Mouse (Mus musculus) gonadal fat pad, adult 2 months (tissue): ENCODE data around the gene Ncbp2. TPM values are rescaled to one million over a fixed set of nuclear protein-coding genes. Genes with fewer than 3 reads are reported as not detected.

Experiments
- DNase-seq: peaks from one replicate; pipeline ENCODE4 v3.0.0-alpha.2; 2012; ENCODE audit warnings: low read depth
- polyA plus RNA-seq: library from polyadenylated mRNA; depleted of rRNA; stranded (reverse); fragments of >200 nt; gene quantifications from 2 replicates; pipeline ENCODE4 v1.2.3, GENCODE M21; 2012; rRNA removed

Ncbp2 gene
- polyA plus RNA-seq, 1 experiment, result 14.5 TPM

DNA sequence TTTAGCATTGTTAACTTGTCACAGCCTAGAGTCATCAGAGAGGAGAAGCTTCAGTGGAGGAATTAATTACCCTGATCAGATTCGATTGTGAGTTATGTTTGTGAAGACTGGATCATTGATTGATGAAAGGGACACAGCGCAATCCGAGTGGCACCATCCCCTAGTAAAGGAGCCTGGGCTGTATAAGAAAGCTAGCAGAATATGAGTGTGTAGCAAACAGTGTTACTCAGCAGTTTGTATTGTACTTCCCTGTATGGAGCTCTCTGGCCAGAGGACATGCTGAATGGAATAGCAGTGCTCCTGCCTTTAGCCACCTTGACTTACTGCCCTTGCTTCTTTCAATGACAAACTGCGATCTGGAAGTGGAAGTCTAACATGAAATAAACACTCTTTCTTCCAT lies 62.0 kb downstream of the Ncbp2 start:
- DNase-seq, result no peak

Other genes starting within 250 kb of the Ncbp2 start
- 0.20 and 0.56 TPM in 2 replicates for gene Meltf, start 69.7 kb upstream of the Ncbp2 start, polyA plus RNA-seq
- gene Pigz, start 14.7 kb upstream of the Ncbp2 start, polyA plus RNA-seq, result 3.3 and 4.1 TPM in 2 replicates
- 48.7 and 49.8 TPM in 2 replicates for gene 0610012G03Rik, start within 50 bp of the Ncbp2 start, polyA plus RNA-seq
- gene Senp5, start 54.8 kb downstream of the Ncbp2 start, polyA plus RNA-seq, result 8.4 and 8.6 TPM in 2 replicates
- 18.0 and 26.2 TPM in 2 replicates for gene Pak2, start 130.8 kb downstream of the Ncbp2 start, polyA plus RNA-seq
- gene Pigx, start 151.2 kb downstream of the Ncbp2 start, polyA plus RNA-seq, result 32.4 and 36.9 TPM in 2 replicates
- 7.9 and 8.5 TPM in 2 replicates for gene Cep19, start 151.3 kb downstream of the Ncbp2 start, polyA plus RNA-seq
- 20.7 and 28.9 TPM in 2 replicates for gene Nrros, start 217.1 kb downstream of the Ncbp2 start, polyA plus RNA-seq
- not detected in 2 replicates for gene Bex6, start 231.3 kb downstream of the Ncbp2 start, polyA plus RNA-seq